Mouse (Mus musculus): ENCODE results near the gene Sez6l2.
A peak's percentile ranks its signal among the peaks of the same experiment; 100 is the strongest.

Sez6l2 gene

DNA sequence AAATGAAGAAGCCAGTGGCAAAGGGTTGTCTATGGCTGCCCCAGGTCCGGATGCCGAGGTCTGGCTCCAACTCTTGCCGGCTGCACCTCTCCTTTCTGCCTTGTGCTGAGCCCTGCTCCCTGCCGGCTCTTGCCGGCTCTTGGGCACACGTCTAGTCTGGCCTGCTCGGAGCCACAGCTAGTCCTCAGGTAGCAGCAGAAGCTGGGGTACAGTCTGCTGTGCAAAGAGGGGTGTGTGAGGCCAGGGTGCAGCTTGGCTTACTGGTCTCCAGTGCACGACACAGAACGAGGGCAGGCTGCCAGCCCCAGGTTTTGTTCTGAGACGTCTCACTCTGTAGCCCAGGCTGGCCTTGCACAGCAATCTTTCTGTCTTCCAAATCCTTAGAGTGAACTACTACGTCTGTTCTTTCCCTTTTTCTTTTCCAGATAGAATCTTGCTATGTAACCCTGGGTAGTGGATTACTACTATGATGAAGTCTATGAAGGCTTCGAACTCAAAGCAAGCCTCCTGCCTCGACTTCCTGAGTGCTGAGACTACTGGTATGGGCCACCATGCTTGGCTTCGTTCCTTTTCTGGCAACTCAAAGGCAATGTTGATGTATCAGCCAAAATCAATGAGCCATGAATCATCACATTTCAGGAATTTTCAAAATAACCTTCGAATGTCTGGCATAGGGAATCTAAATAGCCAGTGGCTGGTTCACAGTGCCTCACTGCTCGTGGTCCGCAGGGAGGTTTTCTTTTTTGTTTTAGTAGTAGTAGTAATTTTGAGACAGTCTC is 59.1 kb downstream of the Sez6l2 start:
- no peak for DNase-seq

DNA sequence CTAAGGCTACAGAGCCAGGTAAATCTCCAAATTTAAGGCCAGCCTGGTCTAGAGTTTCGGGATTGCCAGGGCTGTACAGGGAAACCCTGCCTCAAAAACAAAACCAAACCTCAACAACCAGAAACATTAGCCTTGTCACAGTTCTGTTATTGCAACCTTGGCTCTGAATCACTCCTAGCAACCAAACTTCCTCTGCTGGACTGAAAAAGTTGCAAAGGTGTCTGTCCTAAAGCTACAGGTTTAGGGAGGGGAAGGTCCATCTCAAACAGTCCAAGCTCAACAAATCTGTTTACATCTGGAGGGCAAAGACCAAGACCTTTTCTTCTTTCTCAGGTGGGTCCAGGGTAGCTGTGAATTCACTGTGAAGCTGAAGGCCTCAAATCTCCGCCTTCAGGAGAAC is 60.7 kb downstream of the Sez6l2 start:
- DNase-seq, result no peak

DNA sequence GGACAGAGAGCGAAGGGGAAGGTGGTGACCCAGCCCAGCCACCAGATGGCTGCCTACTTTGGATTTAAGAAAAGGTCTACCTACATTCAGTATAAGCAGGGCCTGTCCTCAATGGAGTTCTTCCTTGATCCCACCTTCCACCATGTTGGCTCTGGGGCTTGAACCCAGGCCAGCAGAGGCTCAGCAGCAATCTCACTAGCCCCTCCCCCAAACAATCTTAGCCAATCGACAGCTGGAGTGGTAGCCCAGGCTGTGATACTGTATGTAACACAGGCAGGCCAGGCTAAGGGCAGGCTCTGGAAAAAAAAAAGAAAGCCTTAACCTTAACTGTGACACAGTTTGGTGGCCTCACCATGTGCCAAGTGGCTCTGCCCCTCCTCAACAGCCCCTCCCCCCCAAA is 61.4 kb downstream of the Sez6l2 start:
- no peak for DNase-seq

DNA sequence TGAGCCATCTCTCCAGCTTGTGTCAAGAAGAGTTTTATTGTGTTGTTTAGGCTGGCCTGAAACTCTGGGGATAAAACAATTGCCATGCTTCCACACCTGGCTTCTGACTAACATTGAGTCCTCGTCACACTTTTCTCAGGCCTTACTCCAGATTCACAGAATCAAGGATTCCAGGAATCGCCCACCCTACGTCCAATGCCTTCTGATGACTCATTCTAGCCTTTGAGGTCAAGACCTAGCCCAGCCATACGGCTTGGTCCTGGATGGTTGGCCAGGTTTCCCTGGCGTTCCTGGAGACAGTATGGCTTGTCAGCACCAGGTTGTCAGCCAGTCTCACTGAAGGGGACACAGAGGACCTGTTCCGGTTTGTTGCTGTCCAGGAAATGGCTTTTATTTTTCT is 62.0 kb downstream of the Sez6l2 start:
- no peak for DNase-seq

DNA sequence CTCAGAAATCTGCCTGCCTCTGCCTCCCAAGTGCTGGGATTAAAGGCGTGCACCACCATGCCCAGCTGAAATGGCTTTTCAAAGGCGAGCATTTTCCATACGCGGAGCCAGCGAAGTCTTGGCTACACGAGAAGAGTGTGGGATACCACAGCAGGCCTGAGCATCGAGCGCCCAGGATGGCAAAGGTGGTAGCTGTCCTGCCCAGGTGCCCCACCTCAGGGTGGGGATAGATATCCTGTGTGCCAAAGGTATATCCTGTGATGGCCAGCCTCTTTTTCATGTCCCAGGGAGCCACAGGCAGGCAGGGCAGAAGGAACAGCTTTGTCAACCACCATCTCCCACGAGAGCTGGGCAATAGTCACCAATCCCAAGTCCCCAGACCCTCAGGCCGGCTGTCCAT is 62.5 kb downstream of the Sez6l2 start:
- no peak for DNase-seq

DNA sequence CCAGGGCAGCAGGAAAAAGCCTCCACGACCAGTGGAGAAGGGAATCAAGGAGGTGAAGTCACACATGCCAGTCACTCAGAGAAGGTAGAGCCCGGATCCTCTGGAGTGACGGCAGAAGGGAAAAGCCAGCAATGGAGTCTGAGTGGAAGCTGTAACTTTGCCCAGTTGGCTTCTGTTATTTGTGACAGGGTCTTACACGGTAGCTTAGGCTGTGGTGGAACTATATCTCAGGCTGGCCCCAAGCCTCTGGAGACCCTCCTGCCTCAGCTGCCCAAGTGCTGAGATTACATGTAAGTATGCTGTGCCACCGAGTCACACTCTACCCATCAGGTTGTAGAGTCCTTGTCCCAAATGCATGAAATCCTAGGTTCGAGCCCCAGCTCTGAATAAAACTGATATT is 63.0 kb downstream of the Sez6l2 start:
- DNase-seq, result no peak

DNA sequence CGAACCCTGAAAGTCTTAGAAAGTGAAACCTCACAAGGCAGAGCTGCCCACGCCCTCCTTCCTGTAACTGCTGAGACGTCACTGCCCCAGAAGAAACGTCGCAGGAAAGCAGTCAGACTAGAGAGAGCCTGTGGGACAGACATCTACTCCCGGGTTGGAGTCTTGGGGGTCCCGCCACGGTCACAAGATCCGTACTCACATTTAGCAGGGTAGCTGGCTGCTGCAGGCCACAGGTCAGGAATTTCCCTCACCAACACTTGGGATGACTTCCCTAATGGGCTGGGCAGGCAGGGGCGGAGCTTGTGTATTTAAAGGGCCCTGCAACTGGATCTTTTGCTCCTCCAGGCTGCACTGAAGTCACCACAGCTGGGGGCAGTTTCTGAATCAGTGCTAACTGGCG is 64.0 kb downstream of the Sez6l2 start, which contains the start of gene Mvp:
TSS of gene Mvp (minus strand) at position 302 of the 400 bp plus-strand sequence.
- peak; percentile 72 for DNase-seq

DNA sequence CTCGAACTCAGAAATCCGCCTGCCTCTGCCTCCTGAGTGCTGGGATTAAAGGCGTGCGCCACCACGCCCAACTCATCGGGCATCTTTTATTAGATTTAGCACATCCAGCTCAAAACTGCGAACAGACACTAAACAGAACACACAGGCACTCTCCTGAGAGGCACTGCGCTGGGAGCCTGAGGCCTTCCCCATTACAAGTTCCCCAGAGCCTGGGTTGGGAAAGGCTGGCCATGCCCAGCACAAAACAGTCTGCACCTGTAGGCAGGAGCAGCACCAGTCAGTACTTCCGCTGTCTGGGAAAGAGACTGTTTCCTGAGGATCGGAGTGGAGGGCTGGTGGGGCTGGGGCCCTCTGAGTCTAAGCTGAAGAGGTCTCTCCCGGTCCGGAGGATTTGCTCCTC is 64.6 kb downstream of the Sez6l2 start:
- DNase-seq, result no peak

DNA sequence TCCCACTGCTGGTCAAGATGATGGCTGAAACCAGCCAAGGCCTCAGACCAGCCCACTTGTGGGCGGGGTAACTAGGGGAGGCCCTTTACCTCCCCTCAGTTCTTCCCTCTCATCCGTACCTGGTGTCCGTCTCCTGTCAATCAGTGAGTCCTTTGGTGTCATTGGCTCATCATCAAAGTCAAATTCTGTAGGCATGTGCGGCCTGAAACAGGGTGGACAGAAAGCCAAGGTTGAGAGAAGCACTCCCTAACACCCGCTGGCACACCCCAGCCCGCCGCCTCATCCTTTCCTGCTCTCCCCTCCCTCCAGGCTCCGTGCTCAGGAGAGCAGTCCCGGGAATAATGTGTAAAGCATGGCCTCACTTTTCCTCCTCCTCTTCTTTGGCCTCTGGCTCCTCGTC is 65.7 kb downstream of the Sez6l2 start:
- peak; percentile 40 for DNase-seq

DNA sequence TGATC is 65.9 kb downstream of the Sez6l2 start, which contains the start of gene Pagr1b:
TSS of gene Pagr1b (minus strand) at position 4 of the 5 bp plus-strand sequence.
- DNase-seq, result no peak

DNA sequence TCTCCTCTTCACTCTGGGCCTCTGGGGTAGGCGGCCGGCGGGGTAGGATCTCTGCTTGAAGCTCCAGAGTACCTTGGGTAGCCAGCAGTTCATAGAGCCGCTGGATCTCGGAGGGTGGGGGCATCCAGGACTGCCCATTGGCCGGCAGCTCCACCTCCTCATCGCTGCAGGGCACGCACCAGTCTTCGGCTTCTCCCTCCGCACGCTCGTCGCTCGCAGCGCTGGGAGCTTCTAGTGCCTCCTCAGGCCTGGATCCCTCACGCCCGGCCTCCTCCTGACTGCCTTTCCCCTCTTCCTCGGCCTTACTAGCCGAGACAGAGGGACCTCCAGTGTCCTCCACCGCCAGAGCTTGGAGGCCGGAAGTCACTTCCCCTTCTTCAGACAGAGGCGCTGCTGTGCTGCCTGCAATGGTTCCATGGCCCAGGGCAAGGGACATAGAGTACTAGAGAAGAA is 66.1 kb downstream of the Sez6l2 start:
- no peak for DNase-seq

DNA sequence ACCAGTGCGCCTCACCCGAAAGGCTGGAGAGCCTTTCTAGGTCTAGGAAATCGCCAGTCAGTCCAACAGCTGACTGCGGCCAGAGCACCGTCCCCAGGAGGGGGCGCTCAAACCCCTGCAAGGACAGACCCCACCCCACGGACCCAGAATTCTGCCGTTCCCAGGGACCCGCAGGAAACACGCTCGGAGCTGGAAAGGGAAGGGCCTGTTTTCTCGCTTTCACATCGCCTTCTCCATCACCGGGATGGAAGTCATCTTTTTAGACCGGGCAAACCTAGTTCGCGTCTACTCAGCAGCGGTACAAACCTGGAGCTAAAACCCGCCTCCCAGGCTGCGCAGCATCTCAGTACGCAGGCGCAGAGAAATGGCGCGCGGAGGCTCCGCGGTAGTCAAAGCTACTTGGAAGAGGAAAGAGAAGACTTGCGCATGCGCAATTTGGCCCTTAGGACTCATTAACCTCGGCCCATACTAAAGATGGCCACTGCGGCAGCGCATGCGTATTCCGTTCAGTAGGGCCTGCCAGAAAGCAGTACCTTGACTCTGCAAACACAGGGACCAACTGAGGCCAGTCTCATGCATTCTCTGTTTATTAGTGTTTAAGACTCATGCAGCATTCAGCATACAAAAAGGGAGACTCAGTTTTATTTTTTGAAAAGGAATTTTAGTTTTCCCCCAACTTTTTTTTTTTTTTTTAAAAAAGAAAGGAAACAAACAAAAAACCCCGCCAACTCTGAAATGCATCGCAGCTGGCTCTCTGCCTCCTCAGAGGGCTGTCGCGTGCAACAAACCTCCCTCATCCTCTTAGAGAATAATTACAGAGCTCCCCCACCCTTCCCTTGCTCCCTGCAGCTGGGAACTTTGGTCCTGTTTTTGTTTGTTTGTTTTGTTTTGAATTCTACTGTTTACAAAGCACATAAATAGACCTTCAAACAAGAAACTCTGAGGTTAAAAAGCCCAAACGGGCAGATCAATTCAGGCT is 66.9 kb downstream of the Sez6l2 start, which contains the start of gene Pagr1a:
TSS of gene Pagr1a (minus strand) at position 382 of the 979 bp plus-strand sequence.
- peak; percentile 98 for DNase-seq

DNA sequence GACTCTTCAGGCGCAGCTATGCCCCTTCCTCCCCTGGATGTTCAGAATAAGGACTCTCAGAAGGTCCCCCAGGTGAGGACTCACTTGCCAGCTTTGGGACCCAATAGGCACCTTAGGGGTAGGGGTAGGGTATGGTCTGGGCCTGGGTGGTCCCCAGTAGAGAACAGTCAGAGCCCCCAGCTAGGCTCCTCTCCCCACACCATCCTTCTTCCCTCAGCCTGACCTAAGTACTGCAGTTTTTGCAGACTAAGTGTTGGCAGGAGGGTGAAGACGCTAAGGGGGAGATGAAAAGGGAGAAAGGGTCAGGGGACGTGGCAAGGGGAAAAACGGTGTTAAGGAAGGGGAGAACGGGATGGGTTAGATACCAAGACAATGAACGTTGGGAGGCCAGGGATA is 67.6 kb downstream of the Sez6l2 start:
- DNase-seq, result no peak

DNA sequence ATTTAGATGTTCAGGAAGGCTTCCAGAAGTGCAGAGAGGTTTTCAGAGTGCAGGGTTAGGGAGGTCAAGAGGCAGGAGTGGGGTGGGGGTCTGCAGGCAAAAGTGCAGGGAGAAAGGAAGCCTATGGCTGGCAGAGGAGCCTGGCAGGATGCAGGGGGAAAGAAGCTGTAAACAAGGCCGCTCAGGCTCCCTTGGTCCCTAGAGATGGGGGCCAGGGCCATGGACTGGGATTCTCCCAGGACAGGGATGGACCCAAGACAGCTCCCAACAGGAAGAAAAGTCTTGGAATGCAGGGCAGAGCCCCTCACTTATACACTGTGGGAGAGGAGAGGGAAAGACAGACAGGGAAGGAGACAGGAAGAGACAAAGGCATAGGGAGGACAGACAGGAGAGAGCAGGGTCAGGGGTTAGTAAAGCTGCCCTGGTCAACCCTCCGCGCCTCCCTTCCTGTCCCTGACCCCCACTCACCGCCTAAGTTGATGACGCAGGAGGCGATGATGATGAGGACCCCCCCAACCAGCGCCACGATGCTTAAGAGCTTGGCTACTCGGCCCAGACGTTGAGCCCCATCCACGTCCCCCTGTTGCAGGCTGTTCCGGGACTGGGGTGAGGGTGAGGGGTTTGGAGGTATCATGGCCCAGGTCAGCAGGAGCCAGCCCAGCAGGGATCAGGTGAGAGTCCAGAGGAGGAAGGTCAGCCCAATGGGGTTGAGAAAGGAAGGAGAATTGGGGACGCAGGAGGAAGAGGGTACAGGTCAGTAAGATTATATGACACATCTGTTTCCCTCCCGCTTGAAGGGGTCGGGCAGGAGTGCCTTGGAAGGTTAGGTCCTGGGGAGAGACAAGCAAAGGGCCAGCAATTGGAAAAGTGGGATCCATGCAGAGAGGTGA is 68.3 kb downstream of the Sez6l2 start:
- DNase-seq, result no peak

DNA sequence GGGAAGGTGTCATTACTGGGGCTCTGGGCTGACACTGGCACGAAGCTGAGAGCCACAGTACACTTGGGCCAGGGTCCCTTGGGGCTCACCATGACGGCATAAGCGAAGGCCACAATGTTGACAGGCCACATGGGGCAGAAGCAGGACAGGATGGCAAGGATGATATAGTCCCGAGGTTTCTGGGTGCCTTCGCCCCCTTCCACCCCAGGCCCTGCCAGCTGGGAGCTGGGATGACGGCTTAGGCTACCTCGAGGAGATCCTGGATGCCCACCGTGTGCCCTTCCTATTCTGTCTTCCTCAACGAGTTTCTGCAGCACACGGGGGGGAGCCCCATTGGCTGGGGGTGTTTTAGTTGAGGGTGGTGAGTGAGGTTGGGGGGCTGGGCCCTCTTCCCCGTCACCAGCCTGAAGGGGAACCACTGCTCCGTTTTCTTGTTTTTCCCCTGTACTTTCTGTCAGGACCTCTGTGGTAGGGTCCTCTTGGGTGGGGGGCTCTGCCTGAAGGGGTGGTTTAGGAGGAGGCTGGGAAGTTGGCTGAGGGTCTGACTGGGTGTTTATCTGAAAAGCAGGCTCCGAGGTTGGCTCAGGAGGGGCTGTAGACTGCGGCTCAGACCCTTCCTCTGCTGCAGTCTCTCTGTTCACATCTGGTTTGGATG is 69.1 kb downstream of the Sez6l2 start:
- no peak for DNase-seq

DNA sequence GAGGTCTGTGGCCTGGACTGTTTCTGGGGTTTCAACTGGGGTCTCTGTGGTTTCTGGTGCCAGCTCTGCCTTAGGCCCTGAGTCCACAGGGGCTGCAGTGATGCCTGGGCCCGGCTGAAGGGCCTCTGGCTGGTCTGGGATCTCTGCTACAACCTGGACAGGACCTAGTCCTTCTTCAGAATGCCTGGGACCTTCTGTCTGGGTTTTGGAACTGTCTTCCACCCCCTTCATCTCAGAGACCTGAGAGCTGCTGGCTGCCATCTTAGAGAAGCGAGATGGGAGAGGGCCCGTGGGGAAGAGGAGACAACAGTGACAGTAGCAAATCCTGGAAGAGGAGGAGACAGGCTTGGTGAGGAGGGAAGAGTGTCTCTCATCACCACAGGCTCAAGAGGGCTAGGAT is 69.7 kb downstream of the Sez6l2 start:
- no peak for DNase-seq

All from lung, postnatal 14 days (tissue).